Mouse (Mus musculus) layer of hippocampus, adult 18-20 months (tissue): Measurements from ENCODE around the gene Tmem229a. TPM values are rescaled to one million over a fixed set of nuclear protein-coding genes. Genes with fewer than 3 reads are reported as not detected.

ENCODE experiments used
- total RNA-seq, 2 experiments: library from RNA; stranded (reverse); gene quantifications; 2 replicates each; pipeline ENCODE4 v1.2.3; 2021

The Tmem229a gene
- total RNA-seq, 2 experiments from 2014 or later = 48.4 to 49.6 TPM

Other genes starting within 250 kb of the Tmem229a start
- not detected for gene Hyal6, start 223.1 kb downstream of the Tmem229a start, total RNA-seq
- not detected for gene Hyal4, start 208.0 kb downstream of the Tmem229a start, total RNA-seq
- not detected for gene Spam1, start 165.1 kb downstream of the Tmem229a start, total RNA-seq
- gene Hyal5, start 98.3 kb downstream of the Tmem229a start, total RNA-seq = not detected